Mouse (Mus musculus): ENCODE measurements around the gene Emc4. TPM values are rescaled to one million over a fixed set of nuclear protein-coding genes. Genes with fewer than 3 reads are reported as not detected.

The Emc4 gene
- total RNA-seq (2022) = 10 to 100 TPM; 72.9 to 76.0 (median 73.7) TPM

GRCm38 (mm10) chr2:112367726-112368673 lies at the start of gene Emc4:
TSS of gene Emc4 (minus strand) at chr2:112368027.
- peak; percentile 62 to 72 for DNase-seq (ENCODE audit: low spot score in 2 of 2)

- DNase-seq (ENCODE audit: low spot score in 2 of 2) = no peak
Measured at GRCm38 (mm10) chr2:112407030-112407429, 39.2 kb upstream of the Emc4 start.

- DNase-seq (ENCODE audit: low spot score in 2 of 2) = no peak
Measured at GRCm38 (mm10) chr2:112396649-112397048, 28.8 kb upstream of the Emc4 start.

- no peak for DNase-seq (ENCODE audit: low spot score in 2 of 2)
Measured at GRCm38 (mm10) chr2:112393958-112394357, 26.1 kb upstream of the Emc4 start.

- no peak for DNase-seq (ENCODE audit: low spot score in 2 of 2)
Measured at GRCm38 (mm10) chr2:112392689-112393088, 24.9 kb upstream of the Emc4 start.

DNA sequence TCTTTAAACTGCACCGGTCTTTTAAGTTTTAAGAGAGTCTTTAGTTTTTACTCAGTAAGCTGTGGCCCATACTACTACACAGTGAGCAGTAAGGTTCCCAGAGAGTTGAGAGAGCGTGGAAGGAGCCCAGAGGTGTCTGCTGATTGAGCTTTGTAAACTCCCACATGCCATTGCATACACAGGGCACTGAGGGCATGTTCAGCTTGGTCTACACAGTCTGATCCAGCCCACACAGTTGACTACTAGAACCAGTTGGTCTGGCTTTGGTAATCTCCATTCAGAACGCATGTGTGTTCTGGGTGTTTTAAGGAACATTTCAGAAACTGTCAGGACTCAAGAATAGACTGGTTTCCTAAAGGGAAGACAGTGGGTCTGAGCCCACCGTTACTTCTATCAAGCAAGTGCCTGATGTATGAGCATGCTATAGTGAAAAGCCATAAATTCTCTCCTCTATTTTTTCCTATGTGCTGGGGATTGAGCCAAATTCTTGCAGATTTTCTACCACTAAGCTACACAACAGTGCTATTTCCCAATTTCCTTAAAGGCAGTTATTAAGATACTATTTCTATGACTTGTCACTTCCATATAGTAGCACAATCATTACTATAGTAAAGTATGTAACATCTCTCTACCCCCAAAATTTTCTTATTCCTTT lies 23.6 kb upstream of the Emc4 start:
- DNase-seq (ENCODE audit: low spot score in 2 of 2) = no peak

DNA sequence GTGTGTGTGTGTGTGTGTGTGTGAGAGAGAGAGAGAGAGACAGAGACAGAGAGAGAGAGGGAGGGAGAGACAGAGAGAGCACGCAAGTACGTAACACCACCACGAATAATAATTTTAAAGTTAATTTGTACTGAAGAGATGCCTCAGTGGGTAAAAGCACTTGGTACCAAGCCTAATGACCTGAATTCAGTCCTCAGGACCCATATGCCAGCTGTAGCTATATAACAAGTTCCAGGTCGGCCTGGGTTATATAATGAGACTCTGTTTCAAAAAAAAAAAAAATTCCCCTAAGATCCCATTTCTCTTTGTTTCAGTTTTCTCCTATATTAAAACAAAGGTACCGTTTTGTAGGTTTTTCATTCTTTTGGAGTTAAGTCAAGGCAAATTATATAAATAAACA lies 23.0 kb upstream of the Emc4 start:
- DNase-seq (ENCODE audit: low spot score in 2 of 2) = no peak

GRCm38 (mm10) chr2:112381219-112381618 lies 13.4 kb upstream of the Emc4 start:
- DNase-seq (ENCODE audit: low spot score in 2 of 2) = no peak

- DNase-seq (ENCODE audit: low spot score in 2 of 2) = no peak
Measured at GRCm38 (mm10) chr2:112380131-112380530, 12.3 kb upstream of the Emc4 start.

DNA sequence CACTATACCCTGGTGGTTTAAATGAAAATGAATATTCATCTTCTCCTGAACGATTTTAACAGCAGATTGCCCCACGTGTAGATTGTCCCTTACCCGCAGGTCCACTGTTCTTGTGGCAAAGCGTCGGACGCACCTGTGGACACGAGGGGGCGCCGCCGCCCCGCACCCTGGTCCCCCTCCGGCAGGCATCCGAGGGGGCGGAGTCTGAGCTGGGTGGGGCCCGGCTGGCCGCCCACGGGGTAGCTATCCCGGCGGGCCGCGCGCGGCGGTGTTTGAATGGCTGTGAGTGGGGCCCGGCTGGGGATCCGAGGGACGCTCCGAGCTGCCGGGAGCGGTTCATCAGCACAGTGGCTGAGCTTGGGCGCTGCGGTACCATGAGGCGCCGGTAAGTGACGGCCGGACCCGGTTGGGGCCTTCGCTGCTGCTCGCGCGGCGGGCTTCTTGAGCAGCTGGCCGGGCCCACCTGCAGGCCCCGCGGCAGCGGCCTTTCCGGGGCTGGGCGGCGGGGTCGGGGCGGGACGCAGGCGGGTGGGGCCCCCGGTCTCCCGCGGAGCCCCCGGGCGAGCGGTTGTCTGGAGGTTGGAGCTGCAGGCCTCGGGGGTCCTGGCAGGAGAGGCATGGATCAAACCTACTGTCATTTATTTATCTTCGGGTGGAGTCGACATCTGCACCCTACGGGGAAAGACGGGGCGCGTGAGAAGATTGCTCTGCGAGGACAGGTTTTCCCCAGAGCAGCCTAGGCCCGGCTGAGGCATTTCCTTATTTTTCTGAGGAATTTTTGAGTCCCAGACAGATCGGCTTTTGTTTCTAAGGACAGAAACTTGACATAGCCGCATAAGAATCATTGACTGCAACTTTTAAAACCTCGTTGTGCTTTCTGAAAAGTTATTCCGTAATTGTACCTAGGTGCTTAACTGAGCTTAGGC lies 11.4 kb upstream of the Emc4 start, which contains the start of gene Katnbl1:
Gene Katnbl1, plus strand, starts transcription at position 239 of the 926 bp plus-strand sequence.
- peak; percentile 86 to 87 for DNase-seq (ENCODE audit: low spot score in 2 of 2)

DNA sequence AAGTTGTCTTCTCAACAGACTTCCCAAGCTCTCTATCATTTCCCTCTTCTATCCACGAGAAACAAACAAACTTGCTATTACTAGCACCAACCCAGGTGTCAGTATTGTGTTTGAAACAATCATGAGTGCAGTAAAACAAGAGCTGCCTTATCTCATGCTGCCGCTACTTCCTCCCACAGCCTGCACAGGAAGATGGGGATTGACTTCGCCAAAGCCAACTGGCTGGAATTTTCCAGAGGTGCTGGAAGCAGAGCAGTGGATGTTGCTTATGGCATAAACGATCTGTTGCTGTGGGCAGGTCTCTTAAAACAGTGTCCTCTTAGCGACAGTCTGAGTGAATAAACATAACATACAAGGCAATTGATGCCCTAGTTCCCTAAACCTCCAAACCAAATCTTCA lies 6.8 kb upstream of the Emc4 start:
- DNase-seq (ENCODE audit: low spot score in 2 of 2) = no peak

DNA sequence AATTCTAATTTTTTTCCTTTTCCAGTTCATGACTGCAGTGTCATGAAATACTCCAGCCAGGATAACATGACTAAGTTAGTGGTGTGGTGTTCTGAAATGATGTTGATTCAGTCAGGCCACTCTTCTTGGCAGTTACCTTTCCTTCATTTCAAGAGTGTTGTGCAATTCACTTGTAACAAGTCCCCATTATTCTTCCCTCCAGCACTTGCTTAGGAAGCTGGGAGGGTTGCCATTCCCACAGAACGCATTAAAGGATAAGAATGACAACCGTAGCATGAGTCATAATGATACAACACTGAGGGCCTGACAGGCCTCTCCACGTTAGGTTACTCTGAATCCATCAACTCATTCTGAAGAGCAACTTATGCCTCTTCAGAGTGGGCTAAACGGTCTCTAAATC lies 5.3 kb upstream of the Emc4 start:
- peak; percentile 11 to 24 for DNase-seq (ENCODE audit: low spot score in 2 of 2)

- DNase-seq (ENCODE audit: low spot score in 2 of 2) = peak; percentile 63 to 73
Measured at GRCm38 (mm10) chr2:112369941-112370340, 2.1 kb upstream of the Emc4 start.

DNA sequence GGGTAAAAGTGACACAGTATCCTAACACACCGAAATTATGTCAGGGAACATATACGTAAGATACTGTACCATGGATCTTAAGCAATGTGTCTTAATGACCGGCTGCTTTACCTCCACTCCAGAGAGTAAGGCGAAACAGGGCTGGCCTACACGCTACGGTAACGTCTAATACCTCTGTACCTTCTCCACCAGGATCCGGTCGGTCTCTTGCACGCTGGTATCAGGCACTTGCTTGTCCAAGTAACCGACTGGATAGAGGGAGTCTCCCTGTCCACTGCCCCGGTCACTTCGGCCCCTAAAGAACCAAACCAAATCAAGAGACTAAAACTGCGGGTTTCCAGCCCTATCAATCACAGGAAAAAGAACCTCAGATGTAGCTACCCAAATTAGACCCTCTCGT lies 605 bp downstream of the Emc4 start:
- no peak for DNase-seq (ENCODE audit: low spot score in 2 of 2)

DNA sequence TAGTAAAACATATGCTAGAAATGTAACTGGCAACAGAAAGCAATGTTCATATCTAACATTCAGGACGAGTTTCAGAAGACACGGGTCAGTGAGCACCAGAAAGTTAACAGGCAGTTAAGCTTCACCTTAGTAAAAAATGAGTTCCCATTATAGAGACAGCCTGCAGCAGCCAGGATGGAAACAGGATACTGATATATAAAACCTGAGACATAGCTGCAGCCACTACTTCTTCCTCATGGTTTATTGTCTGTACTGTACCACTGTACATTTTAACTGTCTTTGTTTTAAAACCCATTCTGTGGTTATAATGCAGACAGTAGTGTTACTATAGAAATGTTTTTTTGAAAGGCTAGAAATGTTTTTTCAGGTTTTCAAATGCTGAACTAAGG lies 7.1 kb downstream of the Emc4 start:
- DNase-seq (ENCODE audit: low spot score in 2 of 2) = no peak

DNA sequence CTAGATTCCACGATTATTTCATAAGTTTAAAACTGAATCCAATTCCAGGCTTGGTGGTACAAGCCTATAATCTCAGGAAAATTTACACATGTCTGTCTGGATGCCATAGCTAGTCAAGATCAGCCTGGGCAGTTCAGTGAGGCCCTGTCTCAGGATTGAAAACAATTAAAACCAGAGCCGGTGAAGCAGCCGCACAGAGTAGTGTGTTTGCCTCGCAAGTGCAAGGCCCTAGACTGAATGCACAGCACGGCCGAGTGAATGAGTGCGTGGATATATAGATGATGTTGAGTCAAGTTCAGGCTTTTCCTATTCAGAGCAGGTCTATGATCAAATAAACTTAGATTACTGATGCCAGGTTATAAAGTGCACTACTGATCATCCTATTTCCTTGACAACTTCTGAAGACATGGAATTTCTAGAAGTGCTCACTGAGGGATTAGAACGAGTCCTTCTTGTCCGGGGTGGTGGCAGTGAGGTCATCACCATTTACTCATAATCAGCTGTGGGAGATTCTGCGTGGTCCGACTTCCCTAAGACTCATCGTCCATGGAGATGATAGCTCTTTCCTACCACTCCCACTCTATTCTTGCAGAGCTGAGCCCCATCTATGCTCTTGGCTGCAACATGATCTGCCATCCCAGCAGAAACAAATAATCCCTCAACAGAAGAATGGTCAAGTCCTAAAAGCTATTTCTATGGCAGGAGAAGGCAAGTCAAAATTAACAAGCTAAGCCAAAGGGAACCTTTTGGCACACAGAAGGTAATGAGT lies 7.6 kb downstream of the Emc4 start:
- no peak for DNase-seq (ENCODE audit: low spot score in 2 of 2)

DNA sequence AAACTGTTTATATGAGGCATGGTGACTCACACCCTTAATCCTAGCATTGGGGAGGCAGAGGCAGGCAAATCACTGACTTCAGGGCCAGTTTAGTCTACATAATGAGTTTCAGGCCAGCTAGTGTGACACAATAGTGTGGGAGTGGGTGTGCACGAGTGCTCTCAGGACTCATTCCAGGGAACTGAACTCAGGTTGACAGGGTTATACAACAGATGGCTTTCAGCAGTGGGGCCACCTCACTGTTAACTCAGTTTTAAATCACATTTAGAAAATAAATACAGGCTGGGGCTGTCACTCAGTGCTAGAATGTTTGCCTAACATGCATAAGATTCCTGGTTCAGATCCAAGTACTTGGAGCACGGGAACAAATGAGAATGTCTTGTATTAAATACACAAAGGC lies 8.2 kb downstream of the Emc4 start:
- DNase-seq (ENCODE audit: low spot score in 2 of 2) = no peak

- no peak for DNase-seq (ENCODE audit: low spot score in 2 of 2)
Measured at GRCm38 (mm10) chr2:112353685-112354455, 14.0 kb downstream of the Emc4 start.

DNA sequence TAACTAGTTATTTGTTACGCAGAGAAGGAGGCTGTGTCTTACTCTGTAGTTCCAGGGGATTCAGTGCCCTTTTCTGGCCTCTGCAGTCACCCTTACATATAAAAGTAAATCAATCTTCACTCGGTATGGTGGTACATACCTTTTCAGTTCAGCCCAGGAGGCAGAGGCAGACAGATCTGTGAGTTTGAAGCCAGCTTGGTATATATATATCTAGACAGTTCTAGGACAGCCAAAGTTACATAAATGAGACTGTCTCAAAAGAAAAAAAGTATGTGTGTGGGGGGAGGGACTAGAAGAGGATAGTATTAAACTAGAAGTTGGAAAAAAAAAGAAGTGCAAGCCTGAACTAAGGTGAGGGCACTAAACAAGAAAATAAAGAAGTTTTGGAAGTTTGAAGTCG lies 19.6 kb downstream of the Emc4 start:
- DNase-seq (ENCODE audit: low spot score in 2 of 2) = no peak

DNA sequence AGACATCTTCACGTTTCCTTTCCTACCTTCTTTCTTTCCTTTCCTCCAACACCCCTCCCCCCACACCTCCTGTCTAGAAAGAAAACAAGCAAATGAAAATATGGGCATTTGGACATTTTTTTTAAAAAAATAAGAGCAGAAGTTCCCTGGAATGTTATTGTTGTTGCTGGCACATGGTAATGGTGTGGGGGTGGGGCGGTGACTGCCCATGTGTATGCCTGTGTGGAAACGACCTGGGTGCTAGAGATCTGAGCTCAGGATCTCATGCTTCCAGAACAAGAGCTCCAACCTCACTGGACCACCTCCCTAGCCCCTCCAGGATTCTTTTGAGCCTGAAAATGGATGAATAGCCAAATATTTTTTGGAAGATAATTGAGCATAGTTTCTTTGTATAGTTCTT lies 26.7 kb downstream of the Emc4 start:
- DNase-seq (ENCODE audit: low spot score in 2 of 2) = no peak

Measured in gastrocnemius, adult 8-10 months (tissue).